ENCODE assay signal across 15 mouse cellular contexts in genomic region chr3:97810334-97810733, GRCm38 (mm10).
A peak's percentile ranks its signal among the peaks of the same experiment; 100 is the strongest.
DNase-seq lines count a peak whose midpoint lies in the region; ATAC-seq and TF ChIP-seq lines count a peak whose summit lies in the region.
"Had no signal": no experiment of that assay in that cellular context is flagged by ENCODE, and none has a peak within 500 bp of the region (broad histone marks: within the 10 kb centered on the region; RNA-seq: fewer than 3 reads in every experiment).

No protein-coding gene starts in this region.

- TF ChIP-seq EP300 in heart, adult 2 months (IDR thresholded peaks at IDR 0.05; ENCODE audit: insufficient read depth, low read depth, low read length), result peak; percentile 97

- WGBS in kidney, adult 2 months, result 76% methylated on average over 2 of the region's 2 CpGs
- 93% methylated on average over 2 of the region's 2 CpGs for WGBS in kidney, embryonic 16.5 days
- 50% methylated on average over 2 of the region's 2 CpGs for WGBS in heart, adult 2 months

- no peak overlapping the region for H3K4me3 ChIP-seq in kidney, adult 2 months (ENCODE audit: insufficient read depth, low read depth, low read length)
- H3K4me3 ChIP-seq in kidney, embryonic 16.5 days (ENCODE audit: low read length), result no peak overlapping the region
- H3K4me3 ChIP-seq in heart, adult 2 months, result no peak overlapping the region
- H3K4me3 ChIP-seq: embryonic facial prominence, embryonic 12.5 days; forebrain, embryonic 10.5 days; limb, embryonic 12.5 days; megakaryocyte, embryonic 14.5 days had no signal

- H3K9me3 ChIP-seq in kidney, embryonic 16.5 days (ENCODE audit: low read length), result no peaks in the 10 kb centered on the region
- H3K9me3 ChIP-seq: embryonic facial prominence, embryonic 12.5 days; forebrain, embryonic 10.5 days; limb, embryonic 12.5 days; megakaryocyte, embryonic 14.5 days had no signal

- peaks cover 3% of the 10 kb centered on the region; the same call in 1 of the 2 replicates for H3K4me1 ChIP-seq in kidney, adult 2 months (ENCODE audit: control insufficient read depth, insufficient read depth, low read length)
- peaks cover 9% of the 10 kb centered on the region; the same call in 1 of the 2 replicates for H3K4me1 ChIP-seq in kidney, embryonic 16.5 days (ENCODE audit: insufficient read depth, low read length)
- H3K4me1 ChIP-seq in heart, adult 2 months (ENCODE audit: control insufficient read depth, insufficient read depth, low read length), result peaks cover 14% of the 10 kb centered on the region
- H3K4me1 ChIP-seq: embryonic facial prominence, embryonic 12.5 days; megakaryocyte, embryonic 14.5 days had no signal

- TF ChIP-seq CTCF in kidney, adult 2 months (conservative IDR thresholded peaks at IDR 0.05; ENCODE audit: insufficient read depth, insufficient read length, low read depth, low read length), result no peak
- no peak for TF ChIP-seq CTCF in heart, adult 2 months (IDR thresholded peaks at IDR 0.05)

- H3K27ac ChIP-seq in kidney, adult 2 months (ENCODE audit: insufficient read depth, low read depth, low read length), result 0 out of 2 replicates have a peak overlapping the region, but pooled peaks have one; percentile 72
- no peak overlapping the region for H3K27ac ChIP-seq in kidney, embryonic 16.5 days (ENCODE audit: low read length)
- peak overlapping the region; percentile 86 for H3K27ac ChIP-seq in heart, adult 2 months
- H3K27ac ChIP-seq: embryonic facial prominence, embryonic 12.5 days; forebrain, embryonic 10.5 days had no signal

- H3K27me3 ChIP-seq in kidney, adult 2 months (replicated peaks; ENCODE audit: control insufficient read depth, insufficient read depth, low read length), result no peaks in the 10 kb centered on the region
- H3K27me3 ChIP-seq in kidney, embryonic 16.5 days (ENCODE audit: insufficient read depth, low read length), result no peaks in the 10 kb centered on the region
- H3K27me3 ChIP-seq in heart, adult 2 months (ENCODE audit: control insufficient read depth, insufficient read depth, low read length), result no peaks in the 10 kb centered on the region
- H3K27me3 ChIP-seq: embryonic facial prominence, embryonic 12.5 days; limb, embryonic 12.5 days had no signal

- no peak for TF ChIP-seq POLR2A in kidney, adult 2 months (IDR thresholded peaks at IDR 0.05; ENCODE audit: low read depth, low read length)
- peak; percentile 33; the same call in 1 of the 2 replicates for TF ChIP-seq POLR2A in heart, adult 2 months (IDR thresholded peaks at IDR 0.05; ENCODE audit: insufficient read depth, low read depth, low read length)

- intact Hi-C loops in heart, adult 2 months (cut with DNase I), result no loop called here
- intact Hi-C loops in heart, postnatal 10 days (cut with DNase I), result no loop called here

- peak; percentile 53 for DNase-seq in kidney, adult 2 months
- DNase-seq in adipocyte (ENCODE audit: low spot score), result peak; percentile 71
- DNase-seq in heart, adult 2 months, result peak; percentile 30 to 63
- peak; percentile 72 to 80 for DNase-seq in heart, postnatal 10 days
- DNase-seq: adrenal gland, postnatal 36 days; cerebellum, postnatal 25 days; liver, postnatal 0 days; thymus, postnatal 4 days had no signal

- no peak overlapping the region for H3K9ac ChIP-seq in kidney, embryonic 16.5 days (replicated peaks; ENCODE audit: low read length)
- H3K9ac ChIP-seq in heart, adult 2 months (ENCODE audit: low read depth, low read length), result peak overlapping the region; percentile 46
- H3K9ac ChIP-seq: embryonic facial prominence, embryonic 12.5 days; limb, embryonic 12.5 days; liver, postnatal 0 days had no signal

- no peaks in the 10 kb centered on the region for H3K36me3 ChIP-seq in kidney, adult 2 months (ENCODE audit: control insufficient read depth, insufficient read depth, low read length)
- no peaks in the 10 kb centered on the region for H3K36me3 ChIP-seq in kidney, embryonic 16.5 days (ENCODE audit: insufficient read depth, low read length)
- H3K36me3 ChIP-seq in heart, adult 2 months (ENCODE audit: control insufficient read depth, insufficient read depth, low read length), result peaks cover 42% of the 10 kb centered on the region
- H3K36me3 ChIP-seq: embryonic facial prominence, embryonic 12.5 days; forebrain, embryonic 10.5 days; limb, embryonic 12.5 days had no signal

- H3K4me2 ChIP-seq in kidney, embryonic 16.5 days (replicated peaks; ENCODE audit: low read depth, low read length), result no peak overlapping the region
- H3K4me2 ChIP-seq: embryonic facial prominence, embryonic 12.5 days had no signal

- ATAC-seq in kidney, embryonic 16.5 days (ENCODE audit: low FRiP score, low TSS enrichment), result no peak
- ATAC-seq in inflammation-experienced regulatory T-cells, adult 6 months, result no peak
- no peak for ATAC-seq in megakaryocyte, adult 5-6 weeks (ENCODE audit: poor library complexity, severe bottlenecking)
- ATAC-seq: liver, postnatal 0 days had no signal

- H3K79me2 ChIP-seq in heart, adult 2 months (replicated peaks; ENCODE audit: control insufficient read depth, insufficient read depth, low read length), result no peaks in the 10 kb centered on the region; the same call in 1 of the 2 replicates
